Mouse (Mus musculus): ENCODE data around the gene Pcmt1. TPM values are rescaled to one million over a fixed set of nuclear protein-coding genes. Genes with fewer than 3 reads are reported as not detected.

Pcmt1 gene
- polyA plus RNA-seq, 1 experiment: 85.8 TPM

- no peak for TF ChIP-seq GATA1 (IDR thresholded peaks at IDR 0.05; ENCODE audit: low read length)
These were observed 69.3 kb downstream of the Pcmt1 start for GRCm38 (mm10) chr10:7611647-7612046.

- no peak for TF ChIP-seq GATA1 (IDR thresholded peaks at IDR 0.05; ENCODE audit: low read length)
These were observed 72.3 kb downstream of the Pcmt1 start for GRCm38 (mm10) chr10:7608611-7609010.

GRCm38 (mm10) chr10:7606437-7606836 is 74.5 kb downstream of the Pcmt1 start:
- TF ChIP-seq GATA1 (IDR thresholded peaks at IDR 0.05; ENCODE audit: low read length): no peak

DNA sequence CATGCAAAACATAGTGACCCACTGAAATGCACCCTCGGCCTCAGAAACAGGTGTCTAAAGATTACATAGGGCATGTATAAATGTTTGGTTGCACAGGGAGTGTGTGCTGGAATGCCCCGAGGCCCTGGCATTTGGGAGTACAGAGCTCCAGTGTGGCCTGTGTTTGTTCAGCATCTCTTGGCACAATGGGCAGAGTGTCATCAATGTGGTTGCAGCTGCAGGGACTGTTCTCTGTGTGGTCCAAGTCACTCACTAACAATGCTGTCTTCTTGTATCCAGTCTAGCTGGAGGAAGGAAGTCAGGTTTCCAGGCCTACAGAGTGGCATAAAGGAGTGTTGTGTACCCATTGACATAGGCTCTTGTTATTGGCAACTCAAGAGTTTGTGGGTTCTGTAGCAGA is 75.8 kb downstream of the Pcmt1 start:
- no peak for TF ChIP-seq GATA1 (IDR thresholded peaks at IDR 0.05; ENCODE audit: low read length)

GRCm38 (mm10) chr10:7600647-7601046 is 80.3 kb downstream of the Pcmt1 start:
- TF ChIP-seq GATA1 (IDR thresholded peaks at IDR 0.05; ENCODE audit: low read length): no peak

- TF ChIP-seq GATA1 (IDR thresholded peaks at IDR 0.05; ENCODE audit: low read length): no peak
These were observed 82.8 kb downstream of the Pcmt1 start for GRCm38 (mm10) chr10:7598177-7598576.

DNA sequence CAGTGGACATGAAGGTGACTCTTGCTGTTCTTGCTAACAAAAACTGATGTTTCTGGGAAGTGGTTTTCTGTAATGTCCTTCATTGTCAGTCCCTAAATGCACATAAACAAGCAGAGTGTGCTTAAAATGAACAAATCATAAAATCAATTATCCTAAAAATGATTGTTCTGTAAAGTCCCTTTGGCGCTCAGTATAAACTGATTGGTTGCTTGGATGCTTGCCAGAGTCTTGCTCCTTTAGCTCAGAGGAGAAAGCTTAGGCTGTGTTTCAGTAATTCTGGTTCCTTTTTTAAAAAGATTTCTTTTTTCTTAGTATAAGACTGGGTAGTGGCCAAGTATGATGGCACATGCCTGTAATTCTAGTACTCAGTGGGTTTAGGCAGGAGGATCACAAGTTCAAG is 84.7 kb downstream of the Pcmt1 start:
- no peak for TF ChIP-seq GATA1 (IDR thresholded peaks at IDR 0.05; ENCODE audit: low read length)

DNA sequence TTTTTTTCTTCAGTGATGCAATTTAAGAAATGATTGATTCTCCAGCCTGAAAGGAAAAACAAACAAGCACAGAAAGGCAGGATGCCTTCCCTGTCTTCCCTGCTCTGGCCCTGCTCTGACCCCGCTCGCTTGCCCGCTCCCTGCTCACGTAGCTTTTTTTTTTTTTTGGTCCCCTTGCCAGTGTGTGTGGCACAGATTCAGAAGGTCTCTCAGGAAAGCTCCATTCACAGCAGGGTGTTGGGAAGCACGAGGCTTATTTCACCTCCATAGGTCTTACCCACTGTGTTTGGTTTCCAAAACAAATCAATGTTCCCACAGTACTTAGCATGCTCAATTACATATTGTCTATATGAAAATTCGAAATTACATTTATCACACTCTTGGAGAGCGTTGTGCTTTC is 86.1 kb downstream of the Pcmt1 start:
- TF ChIP-seq GATA1 (IDR thresholded peaks at IDR 0.05; ENCODE audit: low read length): no peak

GRCm38 (mm10) chr10:7590792-7591191 is 90.1 kb downstream of the Pcmt1 start:
- no peak for TF ChIP-seq GATA1 (IDR thresholded peaks at IDR 0.05; ENCODE audit: low read length)

DNA sequence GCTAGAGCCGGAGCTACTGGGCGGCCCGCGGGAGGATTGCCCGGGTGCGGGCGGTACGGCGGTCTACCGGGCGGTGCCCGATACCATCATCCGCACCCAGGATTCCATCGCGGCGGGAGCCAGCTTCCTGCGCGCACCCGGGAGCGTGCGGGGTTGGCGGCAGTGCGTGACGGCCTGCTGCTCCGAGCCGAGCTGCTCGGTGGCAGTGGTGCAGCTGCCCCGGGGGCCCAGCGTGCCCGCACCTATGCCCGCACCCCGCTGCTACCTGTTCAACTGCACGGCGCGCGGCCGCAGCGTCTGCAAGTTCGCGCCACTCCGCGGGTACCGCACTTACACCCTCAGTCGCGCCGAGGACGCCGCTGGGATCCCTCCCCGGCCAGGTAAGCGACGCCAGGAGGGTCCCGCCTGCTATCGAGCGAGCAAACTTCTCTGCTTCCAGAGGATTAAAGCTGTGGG is 90.7 kb downstream of the Pcmt1 start:
- no peak for TF ChIP-seq GATA1 (IDR thresholded peaks at IDR 0.05; ENCODE audit: low read length)

GRCm38 (mm10) chr10:7589592-7590233 is 91.2 kb downstream of the Pcmt1 start, which contains the start of gene Lrp11:
TSS of gene Lrp11 (plus strand) at chr10:7589800.
- no peak for TF ChIP-seq GATA1 (IDR thresholded peaks at IDR 0.05; ENCODE audit: low read length)

GRCm38 (mm10) chr10:7586771-7587170 is 94.2 kb downstream of the Pcmt1 start:
- no peak for TF ChIP-seq GATA1 (IDR thresholded peaks at IDR 0.05; ENCODE audit: low read length)

DNA sequence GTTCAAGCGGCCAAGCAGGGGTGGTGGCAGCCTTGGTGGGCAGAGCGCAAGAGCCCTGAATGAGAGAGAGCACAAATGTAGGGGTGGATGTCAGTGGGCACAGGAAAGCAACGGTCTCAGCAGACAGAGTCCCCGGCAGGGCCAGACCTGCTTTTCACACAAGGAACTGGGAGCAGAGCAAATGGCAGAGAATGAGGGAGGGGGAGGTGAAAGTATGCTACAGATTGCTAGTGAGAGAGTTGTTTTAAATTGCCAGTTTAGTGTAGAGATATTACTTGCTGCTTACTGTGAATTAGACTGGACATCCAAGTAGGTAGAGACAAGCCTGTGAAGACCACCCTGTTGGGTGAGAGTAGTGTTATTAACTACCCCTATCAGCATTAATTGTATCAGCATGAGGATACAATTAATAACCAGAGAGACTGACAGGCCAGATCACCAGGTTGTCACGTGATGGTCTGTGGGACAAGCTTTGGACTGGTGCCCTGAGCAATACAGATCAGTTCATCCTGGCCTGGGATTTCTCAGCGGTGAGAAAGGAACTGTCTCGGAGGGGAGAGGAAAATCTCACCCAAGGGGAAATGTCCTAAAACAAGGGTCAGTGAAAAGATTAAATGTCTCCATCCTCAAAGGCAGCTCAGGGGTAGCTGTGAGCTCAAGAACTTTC is 97.9 kb downstream of the Pcmt1 start:
- TF ChIP-seq GATA1 (IDR thresholded peaks at IDR 0.05; ENCODE audit: low read length): no peak

GRCm38 (mm10) chr10:7582157-7582890 is 98.6 kb downstream of the Pcmt1 start:
- TF ChIP-seq GATA1 (IDR thresholded peaks at IDR 0.05; ENCODE audit: low read length): no peak

DNA sequence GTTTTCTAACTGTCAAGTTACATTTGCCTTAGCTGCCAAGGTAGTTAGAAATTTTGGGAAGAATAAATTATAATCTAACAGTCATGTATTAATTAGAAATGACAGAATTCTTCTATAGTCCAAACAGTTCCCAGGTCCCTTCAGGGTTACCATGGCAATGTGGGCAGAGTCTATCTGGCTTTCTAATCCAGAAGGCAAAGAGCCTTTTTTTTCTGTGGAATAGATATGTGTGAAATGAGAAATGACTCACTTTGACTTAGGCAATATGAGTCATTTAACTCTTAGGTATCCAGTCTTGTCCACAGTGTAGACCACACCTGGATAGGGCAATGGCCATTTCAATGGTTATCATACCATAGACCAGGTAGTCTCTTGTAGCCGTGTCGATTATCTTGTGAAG is 99.5 kb downstream of the Pcmt1 start:
- no peak for TF ChIP-seq GATA1 (IDR thresholded peaks at IDR 0.05; ENCODE audit: low read length)

Other genes starting within 250 kb of the Pcmt1 start
- gene Ulbp1, start 207.5 kb downstream of the Pcmt1 start, polyA plus RNA-seq (2012): 0.09 TPM in 1 of 2 replicates, not detected in the other
- gene Lrp11, start 91.3 kb downstream of the Pcmt1 start, polyA plus RNA-seq (2012): not detected in 2 replicates
- gene Nup43, start 13.6 kb downstream of the Pcmt1 start, polyA plus RNA-seq (2012): 1.4 and 1.8 TPM in 2 replicates
- gene Lats1, start 78 bp upstream of the Pcmt1 start, polyA plus RNA-seq (2012): 5.7 and 6.0 TPM in 2 replicates
- 1.1 and 1.5 TPM in 2 replicates for gene Katna1, start 44.9 kb upstream of the Pcmt1 start, polyA plus RNA-seq (2012)
- gene Ginm1, start 111.7 kb upstream of the Pcmt1 start, polyA plus RNA-seq (2012): 8.0 and 11.0 TPM in 2 replicates
- gene Ppil4, start 111.8 kb upstream of the Pcmt1 start, polyA plus RNA-seq (2012): 1.8 and 6.3 TPM in 2 replicates
- gene Zc3h12d, start 151.3 kb upstream of the Pcmt1 start, polyA plus RNA-seq (2012): not detected in 2 replicates